Mouse (Mus musculus): ENCODE measurements around the gene Snhg11.

DNA sequence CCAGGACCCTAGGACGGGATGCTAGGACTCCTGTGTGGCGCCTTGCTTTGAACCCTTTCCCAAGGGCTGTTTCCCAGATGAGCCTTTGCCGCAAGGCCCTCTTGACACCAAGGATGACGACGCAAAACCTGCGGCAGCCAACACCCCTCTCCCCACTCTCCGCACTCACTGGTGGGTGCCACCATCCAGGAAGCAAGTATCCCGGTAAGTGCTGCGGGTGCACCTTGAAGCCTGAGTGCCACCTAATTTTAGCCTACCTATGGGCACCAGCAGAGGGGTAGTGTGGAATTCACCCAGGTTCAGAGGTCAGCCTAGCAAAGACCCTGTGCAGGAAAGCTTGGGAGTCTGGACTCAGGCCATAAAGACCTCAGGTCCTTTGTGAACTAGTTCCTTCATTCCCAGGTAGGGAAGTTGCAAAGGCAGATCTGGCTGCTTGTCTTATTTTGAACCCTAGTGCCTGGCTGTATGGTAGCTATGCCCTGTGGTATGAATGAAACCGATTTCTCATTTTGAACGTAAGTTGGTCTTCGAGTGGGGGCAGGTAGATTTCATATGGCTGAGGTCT, 767 bp downstream of the Snhg11 start:
- TF ChIP-seq CTCF (IDR thresholded peaks at IDR 0.05) (no peak), EP300 (IDR thresholded peaks at IDR 0.05) (no peak)

Measured in lung, postnatal 0 days (tissue).